Mouse (Mus musculus) thymus, adult 2 months (tissue): ENCODE data around the gene Grpel1. TPM values are rescaled to one million over a fixed set of nuclear protein-coding genes. Genes with fewer than 3 reads are reported as not detected.

ENCODE experiments used
- DNase-seq: peaks from one replicate; pipeline ENCODE4 v3.0.0; 2021
- H3K27ac ChIP-seq: fragments of 200-500 bp; 2 replicates; pipeline ENCODE4 v1.5.1; 2012; ENCODE audit warnings: low read length, control low read depth; ENCODE audit not compliant: control insufficient read depth, insufficient read depth
- H3K27me3 ChIP-seq: fragments of 200-500 bp; 2 replicates; pipeline ENCODE4 v1.6.1; 2012; ENCODE audit warnings: mild to moderate bottlenecking, low read length, moderate library complexity, mixed read lengths; ENCODE audit not compliant: control insufficient read depth, insufficient read depth
- H3K36me3 ChIP-seq: fragments of 200-500 bp; 2 replicates; pipeline ENCODE4 v1.6.1; 2012; ENCODE audit warnings: mild to moderate bottlenecking, low read length, moderate library complexity; ENCODE audit not compliant: control insufficient read depth, insufficient read depth
- H3K4me1 ChIP-seq: fragments of 200-500 bp; replicated peaks from 2 replicates; pipeline ENCODE4 v1.6.1; 2012; ENCODE audit warnings: low read length; ENCODE audit not compliant: control insufficient read depth, insufficient read depth
- H3K4me3 ChIP-seq: fragments of 200-500 bp; 2 replicates; pipeline ENCODE4 v1.5.1; 2012; ENCODE audit warnings: mild to moderate bottlenecking, low read length, control low read depth, moderate library complexity; ENCODE audit not compliant: control insufficient read depth, insufficient read depth
- CTCF ChIP-seq: fragments of 200-500 bp; IDR thresholded peaks from 2 replicates; pipeline ENCODE4 v1.5.1; 2012; ENCODE audit warnings: mild to moderate bottlenecking, control low read depth, low read length, moderate library complexity, borderline replicate concordance; ENCODE audit not compliant: control insufficient read depth, poor library complexity, insufficient read depth; ENCODE audit errors: extremely low read depth
- POLR2A ChIP-seq: fragments of 200-500 bp; IDR thresholded peaks from 2 replicates; pipeline ENCODE4 v1.6.1; 2012; ENCODE audit warnings: mild to moderate bottlenecking, low read length, control low read depth, moderate library complexity; ENCODE audit not compliant: control insufficient read depth, poor library complexity, insufficient read depth; ENCODE audit errors: extremely low read depth
- WGBS: fragments of 180-500 bp; shearing (Covaris S2); methylation state at CpG from one replicate; pipeline ENCODE4 v1.1.7; 2018; 5-methylcytosine and 5-hydroxymethylcytosine counted together
- polyA plus RNA-seq: library from polyadenylated mRNA; depleted of rRNA; stranded (reverse); fragments of >200 nt; gene quantifications from 2 replicates; pipeline ENCODE4 v1.2.3, GENCODE M21; 2012; rRNA removed

The Grpel1 gene
- polyA plus RNA-seq, 1 experiment = 15.3 TPM

DNA sequence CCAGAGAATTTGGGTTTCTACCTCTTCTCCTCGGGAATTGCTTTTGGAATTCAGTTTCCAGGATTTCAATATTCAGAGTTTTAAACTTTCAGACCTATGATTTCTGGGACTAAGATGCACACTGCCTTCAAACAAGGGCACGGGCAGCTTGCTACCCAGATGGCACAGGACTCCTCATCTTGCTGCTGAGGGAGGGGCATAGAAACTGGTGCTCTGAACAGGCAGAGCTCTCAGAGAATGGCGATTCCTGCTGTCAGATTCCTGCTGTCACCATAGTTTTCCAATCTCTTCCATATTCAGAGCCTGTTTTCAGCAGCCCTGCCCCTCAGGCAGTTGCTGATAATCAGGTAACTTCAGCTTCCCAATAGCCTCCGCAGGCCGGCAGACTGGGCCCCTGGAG, 50.8 kb downstream of the Grpel1 start:
- Histone ChIP-seq H3K36me3 (peaks cover 41% of the 10 kb centered on the region), H3K27me3 (no peaks in the 10 kb centered on the region), H3K4me3 (no peak overlapping the region), H3K4me1 (peaks cover 14% of the 10 kb centered on the region), H3K27ac (no peak overlapping the region)
- TF ChIP-seq POLR2A (no peak), CTCF (no peak)
- no peak for DNase-seq
- WGBS = 96% methylated on average over 5 of the region's 5 CpGs

DNA sequence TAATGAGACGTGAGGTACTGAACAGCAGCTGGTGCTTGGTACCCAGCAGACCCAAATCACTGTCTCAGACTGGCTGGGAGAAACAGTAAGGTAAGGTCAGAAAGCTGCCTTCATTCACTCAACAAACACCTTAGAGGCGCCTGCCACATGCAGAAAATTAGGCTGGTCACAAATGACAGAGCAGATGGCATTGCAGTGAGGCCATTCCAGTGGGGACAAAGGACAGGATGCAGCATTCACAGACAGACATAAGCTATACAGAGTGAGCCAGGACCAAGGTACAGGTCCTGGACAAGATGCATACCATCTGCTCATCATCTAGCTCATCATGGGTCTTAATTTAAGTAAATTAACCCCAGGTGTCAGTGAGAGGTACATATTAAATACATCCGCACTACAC, 52.8 kb downstream of the Grpel1 start:
- Histone ChIP-seq H3K4me1 (peaks cover 14% of the 10 kb centered on the region), H3K36me3 (peaks cover 32% of the 10 kb centered on the region)
- TF ChIP-seq CTCF (no peak), POLR2A (no peak)

DNA sequence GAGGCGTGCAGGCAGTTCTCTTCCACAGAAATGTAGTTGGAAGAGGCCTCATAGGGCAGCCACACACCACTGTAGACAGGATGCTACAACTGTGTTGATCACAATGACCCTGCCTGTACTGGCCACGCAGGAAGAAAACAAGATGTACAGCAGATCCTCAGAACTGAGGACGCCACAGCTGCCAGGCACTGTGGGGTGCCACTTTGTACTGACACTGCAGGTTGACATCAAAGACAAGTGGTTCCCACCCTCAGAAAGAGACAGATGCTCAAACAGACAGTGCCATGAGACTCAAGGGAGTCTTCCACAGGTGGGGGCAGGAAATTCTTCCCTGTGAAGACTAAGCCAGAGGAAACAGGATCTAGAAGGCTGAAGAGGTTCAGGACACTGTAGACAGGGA, 55.0 kb downstream of the Grpel1 start:
- peak; percentile 25 for DNase-seq
- TF ChIP-seq POLR2A (no peak), CTCF (no peak)
- Histone ChIP-seq H3K27ac (no peak overlapping the region), H3K27me3 (no peaks in the 10 kb centered on the region), H3K4me1 (peaks cover 16% of the 10 kb centered on the region), H3K4me3 (no peak overlapping the region), H3K36me3 (peaks cover 17% of the 10 kb centered on the region; the same call in 1 of the 2 replicates)
- 29% methylated on average over 3 of the region's 3 CpGs for whole genome bisulfite sequencing

More for the DNA sequence above, 52.8 kb downstream of the Grpel1 start:
- Histone ChIP-seq H3K27ac (no peak overlapping the region), H3K27me3 (no peaks in the 10 kb centered on the region), H3K4me3 (no peak overlapping the region)
- WGBS = 97% methylated on average over 3 of the region's 3 CpGs
- no peak for DNase-seq

DNA sequence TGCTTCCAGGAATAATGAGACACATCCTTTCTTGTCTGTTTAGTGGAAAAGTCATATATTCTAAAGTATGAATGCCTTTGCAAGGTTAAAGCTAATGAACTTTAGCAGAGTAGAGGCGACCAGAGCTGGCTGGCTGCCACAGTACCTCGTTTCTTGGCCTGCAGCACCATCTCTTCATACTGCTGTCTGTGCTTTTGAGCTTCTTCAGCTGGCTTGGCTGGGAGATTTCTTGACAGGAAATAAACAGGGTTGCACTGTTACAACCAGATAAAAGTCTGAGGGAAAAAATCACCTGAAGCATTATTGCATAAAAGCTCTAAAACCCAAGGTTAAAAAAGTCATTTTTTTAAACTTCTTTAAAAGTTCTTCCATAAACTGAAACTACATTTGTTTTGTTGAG, 58.0 kb downstream of the Grpel1 start:
- Histone ChIP-seq H3K27ac (no peak overlapping the region), H3K27me3 (no peaks in the 10 kb centered on the region), H3K36me3 (peaks cover 13% of the 10 kb centered on the region; the same call in 1 of the 2 replicates), H3K4me1 (peaks cover 16% of the 10 kb centered on the region), H3K4me3 (no peak overlapping the region)
- no peak for TF ChIP-seq CTCF
- no peak for TF ChIP-seq POLR2A
- DNase-seq = no peak
- WGBS = 71% methylated on average over 2 of the region's 2 CpGs

DNA sequence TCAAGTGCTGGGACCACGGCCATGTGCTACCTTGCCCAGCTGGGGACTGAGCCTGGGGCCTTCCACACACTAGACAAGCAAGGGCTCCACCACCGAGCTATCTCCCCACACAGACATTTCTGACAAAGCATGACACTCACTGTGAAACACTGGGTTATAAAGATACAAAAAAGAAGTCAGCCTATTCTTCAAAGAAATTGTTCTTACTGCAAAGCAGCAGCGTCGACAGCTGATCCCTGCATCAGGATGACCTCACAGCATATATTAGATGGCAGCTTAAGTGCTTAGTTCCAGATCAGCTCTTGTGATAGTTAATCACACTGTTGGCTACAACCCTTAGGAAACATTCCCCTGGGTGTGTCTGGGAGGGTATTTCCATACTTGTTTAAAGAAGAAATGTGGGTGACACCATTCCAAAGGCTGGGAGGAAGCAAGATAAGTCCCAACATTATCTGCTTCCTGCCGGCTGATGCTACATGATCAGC, 58.5 kb downstream of the Grpel1 start:
- 92% methylated on average over 5 of the region's 5 CpGs for WGBS
- peaks cover 10% of the 10 kb centered on the region; the same call in 1 of the 2 replicates for H3K36me3 ChIP-seq
- H3K27me3 ChIP-seq = no peaks in the 10 kb centered on the region
- TF ChIP-seq CTCF = no peak
- no peak for TF ChIP-seq POLR2A
- peaks cover 16% of the 10 kb centered on the region for H3K4me1 ChIP-seq
- no peak overlapping the region for H3K4me3 ChIP-seq
- H3K27ac ChIP-seq = no peak overlapping the region
- no peak for DNase-seq

Other genes with a start within 250 kb of the Grpel1 start
- gene Sorcs2, start 66.9 kb upstream of the Grpel1 start, polyA plus RNA-seq = 5.7 TPM in 2 replicates
- 15.8 and 16.7 TPM in 2 replicates for gene Tada2b, start 19.3 kb downstream of the Grpel1 start, polyA plus RNA-seq
- gene Ccdc96, start 19.6 kb downstream of the Grpel1 start, polyA plus RNA-seq = 0.07 and 0.08 TPM in 2 replicates
- gene Tbc1d14, start 128.3 kb downstream of the Grpel1 start, polyA plus RNA-seq = 42.4 and 48.6 TPM in 2 replicates
- 22.9 and 26.8 TPM in 2 replicates for gene D5Ertd579e, start 231.0 kb downstream of the Grpel1 start, polyA plus RNA-seq